Mouse (Mus musculus) thymus, postnatal 14 days (tissue): ENCODE data around the gene Rhox4b.
"Not testable (repeated sequence)": the region's sequence is repeated elsewhere in the genome, so short reads cannot be mapped to it uniquely, and the experiment has no call there.

Experiments
- DNase-seq: peaks from one replicate; pipeline ENCODE4 v3.0.0; 2021

The Rhox4b gene

GRCm38 (mm10) chrX:37432194-37432593 is at the start of gene Rhox4b:
Gene Rhox4b (plus strand): TSS chrX:37432494.
- not testable (repeated sequence) for DNase-seq

- DNase-seq: not testable (repeated sequence)
These were observed 41.7 kb upstream of the Rhox4b start, which contains the start of gene Rhox4a2 for GRCm38 (mm10) chrX:37390548-37390947. Gene Rhox4a2 (plus strand): TSS chrX:37390848.

GRCm38 (mm10) chrX:37411767-37412166 is 20.5 kb upstream of the Rhox4b start, which contains the start of gene Rhox2b:
Gene Rhox2b (plus strand): TSS chrX:37412067.
- not testable (repeated sequence) for DNase-seq

- DNase-seq: not testable (repeated sequence)
These were observed 21.1 kb downstream of the Rhox4b start, which contains the start of gene Rhox2c for GRCm38 (mm10) chrX:37453380-37453779. Gene Rhox2c (plus strand): TSS chrX:37453680.

GRCm38 (mm10) chrX:37458285-37458684 is 26.0 kb downstream of the Rhox4b start, which contains the start of gene Rhox3c:
Gene Rhox3c (plus strand): TSS chrX:37458585.
- not testable (repeated sequence) for DNase-seq

GRCm38 (mm10) chrX:37480037-37480436 is 47.7 kb downstream of the Rhox4b start, which contains the start of gene Rhox4c:
Gene Rhox4c (plus strand): TSS chrX:37480337.
- not testable (repeated sequence) for DNase-seq
